Mouse (Mus musculus) heart, embryonic 10.5 days (tissue): ENCODE measurements at regions not wholly inside any gene's neighbourhood (a gene's known extent, or its start where the extent isn't known, plus 50 kb on each side); places are given as distances from the start of the nearest gene placed in this dataset. TPM values are rescaled to one million over a fixed set of nuclear protein-coding genes. Genes with fewer than 3 reads are reported as not detected.

Experiments
- DNase-seq: peaks from one replicate; pipeline ENCODE4 v3.0.0-alpha.2; 2017; ENCODE audit warnings: low spot score
- H3K27ac ChIP-seq: fragments of 300-500 bp; sonication (generic); 2 replicates; pipeline ENCODE4 v1.5.1; 2016; ENCODE audit warnings: mild to moderate bottlenecking
- H3K27me3 ChIP-seq: fragments of 300-500 bp; sonication (generic); 2 replicates; pipeline ENCODE4 v1.6.1; 2016; ENCODE audit warnings: mild to moderate bottlenecking; ENCODE audit not compliant: poor library complexity, insufficient read depth, severe bottlenecking
- H3K36me3 ChIP-seq: fragments of 300-500 bp; sonication (generic); 2 replicates; pipeline ENCODE4 v1.6.1; 2016; ENCODE audit warnings: mild to moderate bottlenecking, moderate library complexity
- H3K4me1 ChIP-seq: fragments of 300-500 bp; sonication (generic); 2 replicates; pipeline ENCODE4 v1.6.1; 2016; ENCODE audit warnings: mild to moderate bottlenecking
- H3K4me3 ChIP-seq: fragments of 300-500 bp; sonication (generic); 2 replicates; pipeline ENCODE4 v1.5.1; 2016; ENCODE audit warnings: mild to moderate bottlenecking, moderate library complexity
- H3K9me3 ChIP-seq: fragments of 300-500 bp; sonication (generic); 2 replicates; pipeline ENCODE4 v1.6.1; 2016; ENCODE audit warnings: mild to moderate bottlenecking, moderate library complexity
- WGBS: fragments of 180-500 bp; shearing (Covaris S2); methylation state at CpG from one replicate; pipeline ENCODE4 v1.1.7; 2016; 5-methylcytosine and 5-hydroxymethylcytosine counted together
- microRNA-seq: library from miRNA; unstranded; fragments of <30 nt; microRNA quantifications from one replicate; pipeline ENCODE4, GENCODE M21; 2017

DNA sequence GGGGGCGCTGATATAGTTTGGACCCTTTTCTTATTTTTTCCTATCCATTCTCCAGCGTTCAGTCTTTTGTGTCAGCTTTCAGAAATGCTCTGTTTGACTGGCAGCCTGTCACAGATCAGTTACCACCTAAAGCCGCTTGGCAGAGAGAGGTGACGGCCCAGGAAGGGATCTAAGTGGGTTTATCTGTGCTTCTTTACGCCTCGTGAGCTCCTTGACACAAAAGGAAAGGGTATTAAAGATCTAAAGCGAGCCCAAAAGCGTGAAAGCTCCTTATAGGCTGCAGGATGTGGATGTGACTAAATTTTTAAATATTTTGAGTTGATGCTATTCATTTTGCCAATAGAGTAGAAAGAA is 512.8 kb upstream of the Mms22l start:
- Histone ChIP-seq H3K27me3 (no peaks in the 10 kb centered on the region), H3K27ac (peak overlapping the region; percentile 60), H3K9me3 (no peaks in the 10 kb centered on the region), H3K4me1 (peaks cover 10% of the 10 kb centered on the region; the same call in 1 of the 2 replicates), H3K4me3 (peak overlapping the region; percentile 46), H3K36me3 (no peaks in the 10 kb centered on the region)
- 5% methylated on average over 8 of the region's 8 CpGs for WGBS
- no peak for DNase-seq

DNA sequence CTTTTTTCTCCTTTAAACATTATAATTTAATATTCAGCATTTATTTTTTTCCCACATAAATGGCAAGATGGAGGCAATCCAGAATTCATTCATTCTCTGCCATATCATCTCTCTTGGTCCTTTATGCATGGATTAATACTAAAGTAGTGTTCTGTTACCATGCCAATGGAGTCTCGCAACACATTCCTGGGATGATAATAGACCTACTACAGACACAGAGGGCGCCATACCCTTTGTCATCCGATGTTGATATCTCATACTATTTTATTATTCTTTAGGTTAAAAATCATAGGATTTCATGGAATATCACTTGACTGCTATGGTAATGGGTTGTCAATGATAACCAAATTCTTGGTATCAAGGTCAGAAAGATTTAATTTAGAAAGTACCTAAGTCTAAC is 512.2 kb upstream of the Mms22l start:
- Histone ChIP-seq H3K27me3 (no peaks in the 10 kb centered on the region), H3K27ac (no peak overlapping the region), H3K9me3 (no peaks in the 10 kb centered on the region), H3K4me3 (no peak overlapping the region), H3K36me3 (no peaks in the 10 kb centered on the region), H3K4me1 (peaks cover 10% of the 10 kb centered on the region; the same call in 1 of the 2 replicates)
- WGBS = 82% methylated on average over 3 of the region's 3 CpGs
- no peak for DNase-seq

DNA sequence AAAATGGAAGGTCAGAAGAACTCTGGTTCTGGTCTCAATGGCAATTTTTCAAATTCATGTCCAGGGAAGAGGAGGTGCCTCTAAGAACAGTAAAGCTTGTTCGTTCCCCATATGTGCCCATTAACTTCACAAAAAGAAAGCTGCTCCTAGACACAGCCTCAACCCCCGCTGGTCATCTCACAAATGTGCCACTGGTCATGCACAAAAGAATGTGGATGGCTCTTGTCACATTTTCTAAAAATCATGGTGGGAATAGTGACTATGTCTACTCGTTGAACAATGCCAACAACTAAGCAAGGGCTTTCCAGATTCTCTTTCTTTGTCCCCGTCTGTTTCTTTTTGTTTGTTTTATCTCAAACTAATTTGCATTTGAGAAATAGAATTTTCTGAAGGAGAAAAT is 510.3 kb upstream of the Mms22l start:
- no peaks in the 10 kb centered on the region for H3K9me3 ChIP-seq
- WGBS = 78% methylated on average over 4 of the region's 4 CpGs
- peaks cover 10% of the 10 kb centered on the region; the same call in 1 of the 2 replicates for H3K4me1 ChIP-seq
- no peaks in the 10 kb centered on the region for H3K27me3 ChIP-seq
- H3K36me3 ChIP-seq = no peaks in the 10 kb centered on the region
- no peak overlapping the region for H3K27ac ChIP-seq
- no peak overlapping the region for H3K4me3 ChIP-seq
- no peak for DNase-seq

DNA sequence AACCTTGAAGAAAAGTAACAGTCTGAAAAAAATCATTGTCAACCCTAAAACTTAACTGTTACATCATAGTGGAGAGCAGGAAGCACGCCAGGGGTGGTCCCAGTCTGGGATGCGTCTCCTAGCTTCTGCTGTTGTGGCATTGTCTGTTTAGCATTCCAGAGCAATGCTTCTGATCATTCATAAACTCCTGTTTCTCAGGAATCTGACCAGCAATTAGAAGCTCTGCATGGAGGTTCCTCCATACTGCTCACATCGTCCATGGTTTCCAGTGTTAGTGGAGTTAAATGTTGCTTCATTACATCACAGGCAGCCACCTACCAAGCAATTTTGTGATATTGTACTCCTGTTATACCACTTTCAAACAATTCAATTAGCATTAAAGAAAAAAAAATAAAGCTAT is 502.4 kb upstream of the Mms22l start:
- no peaks in the 10 kb centered on the region for H3K36me3 ChIP-seq
- WGBS = 68% methylated on average over 3 of the region's 3 CpGs
- H3K4me3 ChIP-seq = no peak overlapping the region
- no peaks in the 10 kb centered on the region for H3K4me1 ChIP-seq
- no peak overlapping the region for H3K27ac ChIP-seq
- no peaks in the 10 kb centered on the region for H3K27me3 ChIP-seq
- no peak for DNase-seq
- H3K9me3 ChIP-seq = no peaks in the 10 kb centered on the region

DNA sequence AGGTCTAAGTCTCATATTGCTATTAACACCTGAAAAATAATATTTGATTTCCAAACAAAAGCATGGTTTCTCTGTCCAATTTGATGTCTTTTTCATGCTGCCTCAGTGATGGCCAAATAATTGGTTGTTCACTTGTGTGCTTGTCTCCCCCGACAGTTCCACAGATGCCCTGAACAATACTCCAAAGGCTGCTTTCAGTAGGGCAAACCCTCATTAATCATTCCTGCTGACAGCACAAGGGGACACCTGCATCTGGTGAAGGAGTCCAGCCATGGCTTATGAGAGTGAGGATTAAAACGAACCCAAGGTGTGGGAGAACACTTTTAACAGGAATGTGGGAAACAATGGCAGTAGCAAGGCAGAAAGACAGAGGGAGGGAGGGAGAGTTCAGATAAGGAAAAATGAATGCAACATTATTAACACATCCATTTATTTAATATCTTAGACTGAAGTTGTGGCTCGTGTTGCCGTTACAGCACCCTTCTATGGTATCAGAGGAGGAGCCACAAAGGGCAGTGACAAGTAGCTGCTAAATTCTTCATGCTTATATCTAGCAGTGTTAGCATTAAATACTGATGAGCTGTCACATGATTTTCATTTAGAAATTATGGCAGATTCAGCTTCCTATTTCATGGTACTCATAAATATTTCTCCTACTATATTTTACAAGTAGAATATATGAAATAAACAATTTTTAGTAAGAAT is 501.8 kb upstream of the Mms22l start:
- H3K27ac ChIP-seq = no peak overlapping the region
- DNase-seq = no peak
- H3K36me3 ChIP-seq = no peaks in the 10 kb centered on the region
- H3K9me3 ChIP-seq = no peaks in the 10 kb centered on the region
- 38% methylated on average over 4 of the region's 4 CpGs for WGBS
- no peak overlapping the region for H3K4me3 ChIP-seq
- no peaks in the 10 kb centered on the region for H3K4me1 ChIP-seq
- H3K27me3 ChIP-seq = no peaks in the 10 kb centered on the region

DNA sequence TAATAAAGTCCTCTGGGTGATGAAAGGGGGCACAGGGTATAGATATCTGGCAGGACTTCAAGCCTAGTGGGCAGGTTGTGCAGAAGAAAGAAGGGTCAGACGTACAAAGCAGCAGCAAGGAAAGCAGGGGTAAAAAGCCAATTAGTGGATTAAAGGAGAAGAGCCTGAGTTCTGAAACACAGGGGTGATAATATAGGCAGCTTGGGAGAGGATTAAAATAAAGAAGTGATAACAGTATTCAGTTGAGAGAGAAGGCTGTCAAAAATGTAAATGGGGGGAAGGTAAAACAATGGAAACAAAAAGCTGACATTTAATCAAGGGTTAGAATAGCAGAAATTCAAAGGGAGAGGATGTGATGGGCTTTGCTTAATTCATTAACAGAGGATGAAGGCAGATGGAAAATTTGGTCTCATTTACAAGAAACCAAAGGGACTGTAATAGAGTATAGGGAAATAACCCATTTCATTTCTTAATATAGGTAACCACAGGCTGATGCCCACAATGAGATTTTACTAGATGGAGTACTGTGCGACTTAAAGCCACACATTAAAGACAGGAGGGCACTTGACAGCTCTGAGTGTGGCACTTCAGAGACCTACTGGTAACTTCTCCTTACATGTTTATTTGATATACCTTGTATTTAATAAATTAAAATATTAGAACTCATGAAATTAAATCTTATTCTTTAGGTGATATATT is 489.8 kb upstream of the Mms22l start:
- Histone ChIP-seq H3K36me3 (no peaks in the 10 kb centered on the region), H3K4me3 (no peak overlapping the region), H3K27me3 (no peaks in the 10 kb centered on the region), H3K4me1 (no peaks in the 10 kb centered on the region), H3K9me3 (no peaks in the 10 kb centered on the region), H3K27ac (no peak overlapping the region)
- DNase-seq = no peak
- WGBS = 44% methylated on average over 2 of the region's 2 CpGs

DNA sequence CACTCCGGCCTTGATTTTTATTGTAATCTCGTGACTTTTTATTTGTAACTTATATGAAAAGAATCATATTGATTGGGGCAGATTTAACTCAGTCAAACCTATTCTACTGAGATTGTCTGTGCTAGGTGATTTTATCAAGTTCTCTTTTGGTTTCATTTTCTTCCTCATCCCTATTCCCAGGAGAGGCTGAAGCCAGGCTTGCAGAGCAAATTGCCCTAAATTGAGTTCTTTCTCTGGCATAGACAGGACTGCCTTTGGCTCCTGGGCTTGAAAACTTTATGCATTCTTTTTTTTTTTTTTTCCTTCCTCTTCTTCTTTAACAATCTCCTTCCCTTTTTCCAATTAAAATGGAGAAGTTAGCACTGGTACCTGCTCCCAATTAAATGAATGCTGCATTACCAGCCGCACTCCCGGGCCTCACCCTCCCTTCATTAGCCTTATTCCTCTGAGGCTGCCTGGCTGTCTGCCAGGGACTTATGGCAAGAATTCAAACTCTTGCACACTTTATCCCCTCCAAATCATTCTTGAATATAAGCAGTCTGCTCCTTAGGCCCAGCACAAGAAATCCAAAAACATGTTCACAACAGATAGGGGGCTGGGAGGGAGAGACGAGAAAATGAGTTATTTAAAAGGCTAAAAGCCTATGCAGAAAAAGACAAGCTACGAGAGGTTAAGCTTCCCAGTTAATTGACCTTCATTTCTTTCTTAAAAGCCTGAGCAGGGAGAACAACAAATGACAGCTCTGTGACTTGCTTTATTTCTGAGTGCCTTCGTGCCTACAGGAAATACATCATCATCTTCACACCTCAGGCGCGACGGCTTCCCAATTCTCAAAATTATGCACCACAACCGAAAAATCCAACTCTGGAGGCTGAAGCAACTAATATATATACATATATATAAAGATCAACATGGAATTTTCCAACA is 476.8 kb upstream of the Mms22l start:
- no peak for DNase-seq
- 82% methylated on average over 11 of the region's 11 CpGs for WGBS
- H3K27ac ChIP-seq = no peak overlapping the region
- H3K36me3 ChIP-seq = no peaks in the 10 kb centered on the region
- H3K4me3 ChIP-seq = no peak overlapping the region
- no peaks in the 10 kb centered on the region for H3K4me1 ChIP-seq
- no peaks in the 10 kb centered on the region for H3K9me3 ChIP-seq
- no peaks in the 10 kb centered on the region for H3K27me3 ChIP-seq

Small RNA genes lying in the stretch of these regions (microRNA-seq; reads per million reads assigned to microRNA genes)
- not detected for gene Gm25978
